ENCODE assay signal across 8 mouse cellular contexts in genomic region chr15:89145813-89146350, GRCm38 (mm10). TPM values are rescaled to one million over a fixed set of nuclear protein-coding genes. Genes with fewer than 3 reads are reported as not detected.
DNase-seq lines count a peak whose midpoint lies in the region; ATAC-seq and TF ChIP-seq lines count a peak whose summit lies in the region.

No protein-coding gene starts in this region.

- no peak for TF ChIP-seq EP300 in heart, adult 2 months (IDR thresholded peaks at IDR 0.05; ENCODE audit: insufficient read depth, low read depth, low read length)
- no peak for TF ChIP-seq EP300 in ES-Bruce4 (IDR thresholded peaks at IDR 0.05; ENCODE audit: insufficient read depth, low read depth, low read length)

- H3K4me3 ChIP-seq in heart, embryonic 12.5 days = 0 out of 2 replicates have a peak overlapping the region, but pooled peaks have one; percentile 34
- no peak overlapping the region for H3K4me3 ChIP-seq in heart, adult 2 months
- H3K4me3 ChIP-seq in ES-Bruce4 (ENCODE audit: low read depth, low read length) = peak overlapping the region; percentile 60
- H3K4me3 ChIP-seq in forebrain, embryonic 15.5 days = peak overlapping the region; percentile 78
- peak overlapping the region; percentile 78; the same call in 1 of the 2 replicates for H3K4me3 ChIP-seq in midbrain, embryonic 10.5 days

- H3K27me3 ChIP-seq in heart, embryonic 12.5 days (replicated peaks) = peaks cover 92% of the 10 kb centered on the region
- H3K27me3 ChIP-seq in heart, adult 2 months (ENCODE audit: control insufficient read depth, insufficient read depth, low read length) = no peaks in the 10 kb centered on the region
- H3K27me3 ChIP-seq in ES-Bruce4 (ENCODE audit: control insufficient read depth, insufficient read depth, low read length, poor library complexity, severe bottlenecking) = no peaks in the 10 kb centered on the region
- no peaks in the 10 kb centered on the region for H3K27me3 ChIP-seq in forebrain, embryonic 15.5 days
- peaks cover 63% of the 10 kb centered on the region for H3K27me3 ChIP-seq in midbrain, embryonic 10.5 days (ENCODE audit: low read depth, poor library complexity, severe bottlenecking)

- H3K4me2 ChIP-seq in heart, embryonic 12.5 days = peak overlapping the region; percentile 63
- H3K4me2 ChIP-seq in forebrain, embryonic 15.5 days (replicated peaks) = peak overlapping the region; percentile 84

- no peak overlapping the region for H3K9ac ChIP-seq in heart, embryonic 12.5 days
- no peak overlapping the region for H3K9ac ChIP-seq in heart, adult 2 months (ENCODE audit: low read depth, low read length)
- H3K9ac ChIP-seq in ES-Bruce4 (ENCODE audit: low read depth, poor library complexity, severe bottlenecking) = no peak overlapping the region
- H3K9ac ChIP-seq in forebrain, embryonic 15.5 days (replicated peaks) = no peak overlapping the region

- no peak for ATAC-seq in heart, embryonic 12.5 days (ENCODE audit: insufficient number of reproducible peaks, low FRiP score)
- 0 out of 2 replicates have a peak, but pooled peaks have one; percentile 7 for ATAC-seq in forebrain, embryonic 15.5 days (replicated peaks)

- TF ChIP-seq CTCF in heart, adult 2 months (IDR thresholded peaks at IDR 0.05) = no peak
- no peak for TF ChIP-seq CTCF in ES-Bruce4 (IDR thresholded peaks at IDR 0.05; ENCODE audit: low read depth, low read length)

- H3K79me2 ChIP-seq in heart, adult 2 months (replicated peaks; ENCODE audit: control insufficient read depth, insufficient read depth, low read length) = no peaks in the 10 kb centered on the region

- H3K9me3 ChIP-seq in heart, embryonic 12.5 days (replicated peaks) = no peaks in the 10 kb centered on the region
- no peaks in the 10 kb centered on the region for H3K9me3 ChIP-seq in ES-Bruce4 (replicated peaks; ENCODE audit: control insufficient read depth, insufficient read depth, low read length, poor library complexity, severe bottlenecking)
- no peaks in the 10 kb centered on the region for H3K9me3 ChIP-seq in forebrain, embryonic 15.5 days
- no peaks in the 10 kb centered on the region for H3K9me3 ChIP-seq in midbrain, embryonic 10.5 days (replicated peaks)

- DNase-seq in heart, adult 2 months = no peak
- no peak for DNase-seq in midbrain, embryonic 10.5 days (ENCODE audit: low spot score)
- DNase-seq in urinary bladder, postnatal 10 days (ENCODE audit: low spot score) = no peak
- no peak for DNase-seq in gastrocnemius, postnatal 25 days
- no peak for DNase-seq in thymus, postnatal 4 days

- no peak for TF ChIP-seq POLR2A in heart, adult 2 months (IDR thresholded peaks at IDR 0.05; ENCODE audit: insufficient read depth, low read depth, low read length)
- TF ChIP-seq POLR2A in ES-Bruce4 (IDR thresholded peaks at IDR 0.05; ENCODE audit: insufficient read depth, low read length) = no peak

- H3K27ac ChIP-seq in heart, embryonic 12.5 days (ENCODE audit: poor library complexity, severe bottlenecking) = no peak overlapping the region
- no peak overlapping the region for H3K27ac ChIP-seq in heart, adult 2 months
- H3K27ac ChIP-seq in ES-Bruce4 (ENCODE audit: insufficient read depth, low read length) = no peak overlapping the region
- no peak overlapping the region for H3K27ac ChIP-seq in forebrain, embryonic 15.5 days (replicated peaks)
- H3K27ac ChIP-seq in midbrain, embryonic 10.5 days (replicated peaks) = no peak overlapping the region

- WGBS in heart, embryonic 12.5 days = 58% methylated on average over 24 of the region's 24 CpGs
- 88% methylated on average over 24 of the region's 24 CpGs for WGBS in heart, adult 2 months
- 82% methylated on average over 24 of the region's 24 CpGs for WGBS in forebrain, embryonic 15.5 days
- 74% methylated on average over 24 of the region's 24 CpGs for WGBS in midbrain, embryonic 10.5 days

- H3K36me3 ChIP-seq in heart, embryonic 12.5 days = no peaks in the 10 kb centered on the region
- H3K36me3 ChIP-seq in heart, adult 2 months (ENCODE audit: control insufficient read depth, insufficient read depth, low read length) = no peaks in the 10 kb centered on the region
- H3K36me3 ChIP-seq in ES-Bruce4 (ENCODE audit: control insufficient read depth, insufficient read depth, low read length, poor library complexity, severe bottlenecking) = no peaks in the 10 kb centered on the region
- H3K36me3 ChIP-seq in forebrain, embryonic 15.5 days = peaks cover 6% of the 10 kb centered on the region; the same call in 1 of the 2 replicates
- H3K36me3 ChIP-seq in midbrain, embryonic 10.5 days = peaks cover 42% of the 10 kb centered on the region

- peaks cover 46% of the 10 kb centered on the region for H3K4me1 ChIP-seq in heart, embryonic 12.5 days (replicated peaks)
- peaks cover 16% of the 10 kb centered on the region for H3K4me1 ChIP-seq in heart, adult 2 months (ENCODE audit: control insufficient read depth, insufficient read depth, low read length)
- H3K4me1 ChIP-seq in ES-Bruce4 (ENCODE audit: control insufficient read depth, insufficient read depth, low read length) = peaks cover 2% of the 10 kb centered on the region
- peaks cover 42% of the 10 kb centered on the region for H3K4me1 ChIP-seq in forebrain, embryonic 15.5 days
- H3K4me1 ChIP-seq in midbrain, embryonic 10.5 days = peaks cover 62% of the 10 kb centered on the region

- intact Hi-C loops in heart, adult 2 months (cut with DNase I) = loop anchor here (10.0 kb wide), 1 partner anchor 229 kb away; the partner anchor contains the start of genes Odf3b, Sco2 and Tymp

RNA-seq across cellular contexts. Expression of gene Mapk11, which starts 3.5 kb away (rescaled TPM):
- polyA plus RNA-seq in heart, embryonic 12.5 days (2016; fragmentation: Nextera tagmentation; extraction: Ambion mirVana) = 3.7 and 4.6 TPM in 2 replicates
- total RNA-seq in heart, adult 2 months (2021) = 1 to 10 TPM; 1.9 to 2.0 TPM
- polyA plus RNA-seq in heart, adult 2 months (2012; rRNA removed) = 4.7 and 5.2 TPM in 2 replicates
- polyA plus RNA-seq in ES-Bruce4 (2011; ENCODE audit: insufficient read depth, insufficient read length, low read depth, missing spikeins) = 9.1 and 9.3 TPM in 2 replicates
- polyA plus RNA-seq in forebrain, embryonic 15.5 days (2015; fragmentation: Nextera tagmentation; extraction: Ambion mirVana) = 42.8 and 42.9 TPM in 2 replicates
- polyA plus RNA-seq in midbrain, embryonic 10.5 days (2016; fragmentation: Nextera tagmentation; extraction: Ambion mirVana) = 38.8 and 47.4 TPM in 2 replicates
- 1 to 10 TPM in 1 of 2 experiments, under 1 TPM in 1; 0.67 to 2.1 TPM for total RNA-seq in gastrocnemius, postnatal 25 days (2021)

RNA-seq across cellular contexts. Expression of gene Mapk12, which starts 5.4 kb away (rescaled TPM):
- 19.9 and 20.1 TPM in 2 replicates for polyA plus RNA-seq in heart, embryonic 12.5 days (2016; fragmentation: Nextera tagmentation; extraction: Ambion mirVana)
- 10 to 100 TPM; 20.7 to 21.1 TPM for total RNA-seq in heart, adult 2 months (2021)
- polyA plus RNA-seq in heart, adult 2 months (2012; rRNA removed) = 30.5 and 43.2 TPM in 2 replicates
- 33.2 and 38.2 TPM in 2 replicates for polyA plus RNA-seq in ES-Bruce4 (2011; ENCODE audit: insufficient read depth, insufficient read length, low read depth, missing spikeins)
- 5.5 and 5.8 TPM in 2 replicates for polyA plus RNA-seq in forebrain, embryonic 15.5 days (2015; fragmentation: Nextera tagmentation; extraction: Ambion mirVana)
- 31.8 and 36.7 TPM in 2 replicates for polyA plus RNA-seq in midbrain, embryonic 10.5 days (2016; fragmentation: Nextera tagmentation; extraction: Ambion mirVana)
- 100 to 1,000 TPM; 140 to 157 TPM for total RNA-seq in gastrocnemius, postnatal 25 days (2021)

RNA-seq across cellular contexts. Expression of gene Hdac10, which starts 17.4 kb away (rescaled TPM):
- polyA plus RNA-seq in heart, embryonic 12.5 days (2016; fragmentation: Nextera tagmentation; extraction: Ambion mirVana) = 12.7 and 13.4 TPM in 2 replicates
- total RNA-seq in heart, adult 2 months (2021) = 1 to 10 TPM; 6.3 to 7.6 TPM
- polyA plus RNA-seq in heart, adult 2 months (2012; rRNA removed) = 19.5 and 23.1 TPM in 2 replicates
- polyA plus RNA-seq in ES-Bruce4 (2011; ENCODE audit: insufficient read depth, insufficient read length, low read depth, missing spikeins) = 4.6 and 4.8 TPM in 2 replicates
- 31.5 and 38.6 TPM in 2 replicates for polyA plus RNA-seq in forebrain, embryonic 15.5 days (2015; fragmentation: Nextera tagmentation; extraction: Ambion mirVana)
- polyA plus RNA-seq in midbrain, embryonic 10.5 days (2016; fragmentation: Nextera tagmentation; extraction: Ambion mirVana) = 18.7 and 20.3 TPM in 2 replicates
- total RNA-seq in gastrocnemius, postnatal 25 days (2021) = 1 to 10 TPM; 5.3 to 6.5 TPM

RNA-seq across cellular contexts. Expression of gene Tubgcp6, which starts 23.0 kb away (rescaled TPM):
- polyA plus RNA-seq in heart, embryonic 12.5 days (2016; fragmentation: Nextera tagmentation; extraction: Ambion mirVana) = 13.7 and 15.8 TPM in 2 replicates
- 1 to 10 TPM; 7.3 to 8.7 TPM for total RNA-seq in heart, adult 2 months (2021)
- polyA plus RNA-seq in heart, adult 2 months (2012; rRNA removed) = 16.2 and 18.7 TPM in 2 replicates
- 21.1 and 26.9 TPM in 2 replicates for polyA plus RNA-seq in ES-Bruce4 (2011; ENCODE audit: insufficient read depth, insufficient read length, low read depth, missing spikeins)
- polyA plus RNA-seq in forebrain, embryonic 15.5 days (2015; fragmentation: Nextera tagmentation; extraction: Ambion mirVana) = 17.5 and 17.7 TPM in 2 replicates
- 24.7 and 25.6 TPM in 2 replicates for polyA plus RNA-seq in midbrain, embryonic 10.5 days (2016; fragmentation: Nextera tagmentation; extraction: Ambion mirVana)
- 1 to 10 TPM; 6.5 to 8.4 TPM for total RNA-seq in gastrocnemius, postnatal 25 days (2021)

RNA-seq across cellular contexts. Expression of gene Plxnb2, which starts 34.7 kb away (rescaled TPM):
- polyA plus RNA-seq in heart, embryonic 12.5 days (2016; fragmentation: Nextera tagmentation; extraction: Ambion mirVana) = 124 and 130 TPM in 2 replicates
- total RNA-seq in heart, adult 2 months (2021) = 10 to 100 TPM; 75.7 to 93.5 TPM
- polyA plus RNA-seq in heart, adult 2 months (2012; rRNA removed) = 92.3 and 121 TPM in 2 replicates
- 86.1 and 96.7 TPM in 2 replicates for polyA plus RNA-seq in ES-Bruce4 (2011; ENCODE audit: insufficient read depth, insufficient read length, low read depth, missing spikeins)
- 113 and 118 TPM in 2 replicates for polyA plus RNA-seq in forebrain, embryonic 15.5 days (2015; fragmentation: Nextera tagmentation; extraction: Ambion mirVana)
- polyA plus RNA-seq in midbrain, embryonic 10.5 days (2016; fragmentation: Nextera tagmentation; extraction: Ambion mirVana) = 130 and 144 TPM in 2 replicates
- total RNA-seq in gastrocnemius, postnatal 25 days (2021) = 10 to 100 TPM in 1 of 2 experiments, 1 to 10 TPM in 1; 8.5 to 11.9 TPM
